Mouse (Mus musculus): ENCODE results near the gene Btk. TPM values are rescaled to one million over a fixed set of nuclear protein-coding genes. Genes with fewer than 3 reads are reported as not detected.

Btk gene
- polyA plus RNA-seq, 1 experiment from 2014 or later: 30.8 TPM

GRCm38 (mm10) chrX:134601380-134602120, 18.2 kb upstream of the Btk start:
- peak overlapping the region; percentile 83 for H3K27ac ChIP-seq
- H3K4me1 ChIP-seq: peaks cover 16% of the 10 kb centered on the region; the same call in 1 of the 2 replicates
- WGBS (ENCODE audit: insufficient replicate concordance): 9% methylated on average over 43 of the region's 43 CpGs
- no peaks in the 10 kb centered on the region for H3K27me3 ChIP-seq (replicated peaks)
- H3K4me3 ChIP-seq: peak overlapping the region; percentile 69
- H3K36me3 ChIP-seq: peaks cover 11% of the 10 kb centered on the region
- ATAC-seq: peak; percentile 85
- H3K9ac ChIP-seq: peak overlapping the region; percentile 75
- H3K4me2 ChIP-seq: peak overlapping the region; percentile 62
- H3K9me3 ChIP-seq (replicated peaks): no peaks in the 10 kb centered on the region

- ATAC-seq: peak; percentile 97
- Histone ChIP-seq H3K4me2 (peak within 1 kb of the TSS; percentile 73), H3K4me1 (peaks cover 16% of the 10 kb centered on the region; the same call in 1 of the 2 replicates), H3K4me3 (peak within 1 kb of the TSS; percentile 69), H3K9me3 (replicated peaks) (no peaks in the 10 kb centered on the region), H3K27ac (peak within 1 kb of the TSS; percentile 84), H3K9ac (peak within 1 kb of the TSS; percentile 75), H3K27me3 (replicated peaks) (no peaks in the 10 kb centered on the region), H3K36me3 (peaks cover 11% of the 10 kb centered on the region)
- WGBS (ENCODE audit: insufficient replicate concordance): 11% methylated on average over 33 of the region's 33 CpGs
These were observed 17.4 kb upstream of the Btk start, which contains the start of the genes Gla and Hnrnph2 for GRCm38 (mm10) chrX:134600659-134601379. TSS of gene Gla (minus strand) at chrX:134601125. TSS of gene Hnrnph2 (plus strand) at chrX:134601179.

GRCm38 (mm10) chrX:134599922-134600565, 16.7 kb upstream of the Btk start:
- Histone ChIP-seq H3K9me3 (replicated peaks) (no peaks in the 10 kb centered on the region), H3K27me3 (replicated peaks) (no peaks in the 10 kb centered on the region), H3K4me2 (peak overlapping the region; percentile 73), H3K9ac (peak overlapping the region; percentile 66), H3K27ac (peak overlapping the region; percentile 84), H3K36me3 (peaks cover 8% of the 10 kb centered on the region), H3K4me1 (peaks cover 16% of the 10 kb centered on the region; the same call in 1 of the 2 replicates), H3K4me3 (peak overlapping the region; percentile 69)
- ATAC-seq: no peak
- WGBS (ENCODE audit: insufficient replicate concordance): 13% methylated on average over 10 of the region's 10 CpGs

- no peak overlapping the region for H3K27ac ChIP-seq
- H3K4me1 ChIP-seq: peaks cover 6% of the 10 kb centered on the region; the same call in 1 of the 2 replicates
- no peaks in the 10 kb centered on the region for H3K9me3 ChIP-seq (replicated peaks)
- H3K27me3 ChIP-seq (replicated peaks): no peaks in the 10 kb centered on the region
- H3K4me3 ChIP-seq: no peak overlapping the region
- H3K4me2 ChIP-seq: no peak overlapping the region
- H3K36me3 ChIP-seq: peaks cover 25% of the 10 kb centered on the region
- ATAC-seq: no peak
- 30% methylated on average over 5 of the region's 5 CpGs for WGBS (ENCODE audit: insufficient replicate concordance)
- H3K9ac ChIP-seq: no peak overlapping the region
These were observed 6.5 kb upstream of the Btk start for GRCm38 (mm10) chrX:134589836-134590235.

GRCm38 (mm10) chrX:134588997-134589396, 5.6 kb upstream of the Btk start:
- no peak for ATAC-seq
- H3K9ac ChIP-seq: no peak overlapping the region
- H3K9me3 ChIP-seq (replicated peaks): no peaks in the 10 kb centered on the region
- peaks cover 25% of the 10 kb centered on the region for H3K36me3 ChIP-seq
- H3K27me3 ChIP-seq (replicated peaks): no peaks in the 10 kb centered on the region
- no peak overlapping the region for H3K27ac ChIP-seq
- WGBS (ENCODE audit: insufficient replicate concordance): 67% methylated on average over 3 of the region's 3 CpGs
- peaks cover 15% of the 10 kb centered on the region for H3K4me1 ChIP-seq
- no peak overlapping the region for H3K4me2 ChIP-seq
- H3K4me3 ChIP-seq: no peak overlapping the region

DNA sequence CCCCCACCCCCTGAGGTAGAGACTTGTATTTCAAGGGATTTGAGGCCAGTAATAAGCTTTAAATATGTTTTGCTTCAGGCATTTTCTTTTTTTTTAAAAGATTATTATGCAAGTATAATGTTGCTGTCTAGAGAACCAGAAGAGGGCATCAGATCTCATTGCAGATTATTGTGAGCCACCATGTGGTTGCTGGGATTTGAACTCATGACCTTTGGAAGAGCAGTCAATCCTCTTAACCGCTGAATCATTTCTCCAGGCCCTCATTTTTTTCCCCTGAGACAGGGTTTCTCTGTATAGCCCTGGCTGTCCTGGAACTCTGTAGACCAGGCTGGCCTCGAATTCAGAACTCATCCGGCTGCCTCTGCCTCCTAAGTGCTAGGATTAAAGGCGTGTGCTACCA, 4.9 kb upstream of the Btk start:
- Histone ChIP-seq H3K27me3 (replicated peaks) (no peaks in the 10 kb centered on the region), H3K9me3 (replicated peaks) (no peaks in the 10 kb centered on the region), H3K4me3 (no peak overlapping the region), H3K36me3 (peaks cover 25% of the 10 kb centered on the region), H3K27ac (no peak overlapping the region), H3K4me1 (peaks cover 22% of the 10 kb centered on the region), H3K9ac (no peak overlapping the region), H3K4me2 (no peak overlapping the region)
- 79% methylated on average over 4 of the region's 4 CpGs for WGBS (ENCODE audit: insufficient replicate concordance)
- ATAC-seq: no peak

- Histone ChIP-seq H3K9ac (peak overlapping the region; percentile 78), H3K4me3 (peak overlapping the region; percentile 65), H3K27me3 (replicated peaks) (no peaks in the 10 kb centered on the region), H3K27ac (peak overlapping the region; percentile 82), H3K4me1 (peaks cover 34% of the 10 kb centered on the region), H3K9me3 (replicated peaks) (no peaks in the 10 kb centered on the region), H3K4me2 (peak overlapping the region; percentile 68), H3K36me3 (peaks cover 25% of the 10 kb centered on the region)
- no peak for ATAC-seq
- WGBS (ENCODE audit: insufficient replicate concordance): 34% methylated on average over 8 of the region's 8 CpGs
These were observed 3.1 kb upstream of the Btk start for GRCm38 (mm10) chrX:134586447-134586846.

DNA sequence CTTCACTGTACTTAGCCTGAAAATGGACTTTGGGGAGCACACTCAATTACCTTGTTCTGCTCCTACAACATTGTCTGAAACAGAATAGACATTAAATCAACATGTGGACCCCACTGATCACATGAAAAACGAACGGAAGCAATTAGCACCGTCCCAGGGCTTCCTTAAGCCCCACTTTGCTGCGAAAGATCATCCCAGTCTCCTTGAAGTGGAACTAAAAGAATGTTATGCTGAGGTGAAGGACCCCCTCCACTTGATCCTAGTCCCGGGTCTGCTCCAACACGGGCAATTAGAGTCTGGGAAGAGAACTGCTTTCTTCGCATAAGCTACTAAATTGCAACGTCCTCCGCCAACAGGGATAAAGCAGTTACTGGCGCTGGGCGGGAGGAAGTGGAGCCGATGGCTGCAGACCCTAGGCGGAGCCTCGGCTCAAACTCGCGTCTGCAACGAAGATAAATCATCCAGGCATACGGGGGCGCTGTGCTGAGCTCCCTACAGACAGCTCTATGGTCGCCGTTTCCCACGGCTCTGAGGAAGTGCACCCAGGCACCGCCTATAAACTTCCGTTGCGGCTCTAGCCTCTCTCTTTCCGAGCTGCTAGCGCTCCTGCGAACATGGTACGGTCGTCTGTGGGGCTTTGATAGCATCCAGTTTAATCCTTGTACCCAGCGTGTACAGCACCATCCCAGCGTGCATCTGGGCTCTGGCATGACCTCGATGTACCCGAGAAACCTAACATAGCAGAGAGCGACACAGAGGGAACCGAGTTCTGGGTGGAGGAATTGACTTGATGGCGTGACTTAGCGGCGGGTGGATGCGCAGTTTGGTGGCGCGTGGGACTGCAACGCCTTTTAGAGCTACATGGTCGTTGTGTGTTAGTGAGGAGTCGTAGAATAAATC, 2.0 kb upstream of the Btk start, which contains the start of gene Rpl36a:
TSS of gene Rpl36a (plus strand) at position 552 of the 900 bp plus-strand sequence.
- H3K9me3 ChIP-seq (replicated peaks): no peaks in the 10 kb centered on the region

DNA sequence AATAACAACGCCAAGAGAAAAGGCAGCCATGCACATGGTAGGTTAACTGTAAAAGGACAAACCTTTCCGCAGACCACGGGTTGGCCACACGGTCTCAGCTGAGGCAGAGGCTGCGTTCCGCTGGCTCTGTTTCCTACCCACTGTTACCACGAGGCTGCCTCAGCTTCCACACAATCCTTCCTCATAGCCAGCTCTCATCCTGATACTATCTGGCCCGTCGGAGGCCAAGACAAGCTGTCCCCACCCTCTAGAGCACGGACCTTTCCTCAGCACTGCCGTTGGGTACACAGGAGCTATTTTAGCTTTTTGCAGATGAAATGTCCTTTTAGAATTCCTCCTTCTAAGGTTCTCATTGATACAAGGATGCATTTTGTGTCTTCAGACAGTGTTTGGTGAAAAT, 1.1 kb downstream of the Btk start:
- WGBS (ENCODE audit: insufficient replicate concordance): 29% methylated on average over 10 of the region's 11 CpGs
- Histone ChIP-seq H3K27me3 (replicated peaks) (no peaks in the 10 kb centered on the region), H3K36me3 (peaks cover 2% of the 10 kb centered on the region), H3K9ac (peak overlapping the region; percentile 65), H3K4me1 (peaks cover 45% of the 10 kb centered on the region), H3K27ac (peak overlapping the region; percentile 80), H3K4me2 (peak overlapping the region; percentile 66), H3K4me3 (peak overlapping the region; percentile 50), H3K9me3 (replicated peaks) (no peaks in the 10 kb centered on the region)
- peak; percentile 53; the same call in 1 of the 2 replicates for ATAC-seq

More for the DNA sequence above, 2.0 kb upstream of the Btk start, which contains the start of gene Rpl36a:
- Histone ChIP-seq H3K27me3 (replicated peaks) (no peaks in the 10 kb centered on the region), H3K36me3 (peaks cover 25% of the 10 kb centered on the region), H3K4me3 (peak within 1 kb of the TSS; percentile 65), H3K4me2 (peak within 1 kb of the TSS; percentile 68), H3K27ac (peak within 1 kb of the TSS; percentile 82), H3K9ac (peak within 1 kb of the TSS; percentile 78), H3K4me1 (peaks cover 44% of the 10 kb centered on the region)
- ATAC-seq: peak; percentile 92
- 10% methylated on average over 45 of the region's 45 CpGs for WGBS (ENCODE audit: insufficient replicate concordance)

- peaks cover 43% of the 10 kb centered on the region for H3K4me1 ChIP-seq
- H3K9me3 ChIP-seq (replicated peaks): no peaks in the 10 kb centered on the region
- no peaks in the 10 kb centered on the region for H3K36me3 ChIP-seq
- no peak for ATAC-seq
- 64% methylated on average over 14 of the region's 14 CpGs for WGBS (ENCODE audit: insufficient replicate concordance)
- H3K27ac ChIP-seq: no peak overlapping the region
- H3K9ac ChIP-seq: peak overlapping the region; percentile 65; the same call in 1 of the 2 replicates
- peak overlapping the region; percentile 66 for H3K4me2 ChIP-seq
- H3K27me3 ChIP-seq (replicated peaks): no peaks in the 10 kb centered on the region
- H3K4me3 ChIP-seq: peak overlapping the region; percentile 50
These were observed 2.7 kb downstream of the Btk start for GRCm38 (mm10) chrX:134580528-134581305.

All from liver, embryonic 12.5 days (tissue).